Mouse (Mus musculus) activated CD4-positive, CD25-positive, alpha-beta regulatory T cell, adult 4 months (primary cell): ENCODE data around the gene Dse. TPM values are rescaled to one million over a fixed set of nuclear protein-coding genes. Genes with fewer than 3 reads are reported as not detected.
"Not testable (repeated sequence)": the region's sequence is repeated elsewhere in the genome, so short reads cannot be mapped to it uniquely, and the experiment has no call there.

Source experiments
- ATAC-seq: one replicate; pipeline ENCODE4 v1.8.0; 2017
- polyA plus RNA-seq, 2 experiments: library from polyadenylated mRNA; unstranded; fragments of 100-300 nt; shearing (Covaris generic); gene quantifications; one replicate each; pipeline ENCODE4 v1.2.1; 2017

The Dse gene
- 1 to 10 TPM; 1.0 to 2.0 TPM for polyA plus RNA-seq

GRCm38 (mm10) chr10:34207503-34207850 lies at the start of gene Dse:
Gene Dse (minus strand): TSS chr10:34207715.
- ATAC-seq, result no peak

- ATAC-seq, result not testable (repeated sequence)
Measured at GRCm38 (mm10) chr10:34252833-34253232, 45.3 kb upstream of the Dse start.

- no peak for ATAC-seq
Measured at GRCm38 (mm10) chr10:34249594-34249993, 42.1 kb upstream of the Dse start.

- ATAC-seq, result no peak
Measured at GRCm38 (mm10) chr10:34247757-34248156, 40.2 kb upstream of the Dse start.

GRCm38 (mm10) chr10:34246106-34246505 lies 38.6 kb upstream of the Dse start:
- ATAC-seq, result no peak

- no peak for ATAC-seq
Measured at GRCm38 (mm10) chr10:34244745-34245144, 37.2 kb upstream of the Dse start.

GRCm38 (mm10) chr10:34238536-34238935 lies 31.0 kb upstream of the Dse start:
- no peak for ATAC-seq

GRCm38 (mm10) chr10:34236569-34236968 lies 29.1 kb upstream of the Dse start:
- no peak for ATAC-seq

GRCm38 (mm10) chr10:34235384-34235783 lies 27.9 kb upstream of the Dse start:
- peak; percentile 41 for ATAC-seq

GRCm38 (mm10) chr10:34233931-34234745 lies 26.6 kb upstream of the Dse start:
- ATAC-seq, result peak; percentile 64

GRCm38 (mm10) chr10:34233418-34233817 lies 25.9 kb upstream of the Dse start:
- no peak for ATAC-seq

- ATAC-seq, result no peak
Measured at GRCm38 (mm10) chr10:34230121-34230675, 22.7 kb upstream of the Dse start.

- no peak for ATAC-seq
Measured at GRCm38 (mm10) chr10:34229491-34229890, 22.0 kb upstream of the Dse start.

GRCm38 (mm10) chr10:34223660-34224059 lies 16.1 kb upstream of the Dse start:
- ATAC-seq, result no peak

- ATAC-seq, result no peak
Measured at GRCm38 (mm10) chr10:34221909-34222620, 14.6 kb upstream of the Dse start.

GRCm38 (mm10) chr10:34218191-34218590 lies 10.7 kb upstream of the Dse start:
- no peak for ATAC-seq

GRCm38 (mm10) chr10:34215667-34216066 lies 8.2 kb upstream of the Dse start:
- ATAC-seq, result no peak

- ATAC-seq, result no peak
Measured at GRCm38 (mm10) chr10:34209951-34210350, 2.4 kb upstream of the Dse start.

- ATAC-seq, result no peak
Measured at GRCm38 (mm10) chr10:34208031-34208430, 516 bp upstream of the Dse start.

GRCm38 (mm10) chr10:34206783-34207502 lies 572 bp downstream of the Dse start:
- peak; percentile 70 for ATAC-seq

GRCm38 (mm10) chr10:34206436-34206782 lies 1.1 kb downstream of the Dse start:
- peak; percentile 36 for ATAC-seq

GRCm38 (mm10) chr10:34205825-34206224 lies 1.7 kb downstream of the Dse start:
- no peak for ATAC-seq

GRCm38 (mm10) chr10:34200689-34201088 lies 6.8 kb downstream of the Dse start:
- ATAC-seq, result no peak
